Mouse (Mus musculus) embryo, embryonic 11.5 days (tissue): Measurements from ENCODE around the gene Sppl2b.
"Not testable (repeated sequence)": the region's sequence is repeated elsewhere in the genome, so short reads cannot be mapped to it uniquely, and the experiment has no call there.

Experiments
- DNase-seq: peaks from one replicate; pipeline ENCODE4 v3.0.0-alpha.2; 2012; ENCODE audit warnings: low read depth, low spot score

Gene Sppl2b

DNA sequence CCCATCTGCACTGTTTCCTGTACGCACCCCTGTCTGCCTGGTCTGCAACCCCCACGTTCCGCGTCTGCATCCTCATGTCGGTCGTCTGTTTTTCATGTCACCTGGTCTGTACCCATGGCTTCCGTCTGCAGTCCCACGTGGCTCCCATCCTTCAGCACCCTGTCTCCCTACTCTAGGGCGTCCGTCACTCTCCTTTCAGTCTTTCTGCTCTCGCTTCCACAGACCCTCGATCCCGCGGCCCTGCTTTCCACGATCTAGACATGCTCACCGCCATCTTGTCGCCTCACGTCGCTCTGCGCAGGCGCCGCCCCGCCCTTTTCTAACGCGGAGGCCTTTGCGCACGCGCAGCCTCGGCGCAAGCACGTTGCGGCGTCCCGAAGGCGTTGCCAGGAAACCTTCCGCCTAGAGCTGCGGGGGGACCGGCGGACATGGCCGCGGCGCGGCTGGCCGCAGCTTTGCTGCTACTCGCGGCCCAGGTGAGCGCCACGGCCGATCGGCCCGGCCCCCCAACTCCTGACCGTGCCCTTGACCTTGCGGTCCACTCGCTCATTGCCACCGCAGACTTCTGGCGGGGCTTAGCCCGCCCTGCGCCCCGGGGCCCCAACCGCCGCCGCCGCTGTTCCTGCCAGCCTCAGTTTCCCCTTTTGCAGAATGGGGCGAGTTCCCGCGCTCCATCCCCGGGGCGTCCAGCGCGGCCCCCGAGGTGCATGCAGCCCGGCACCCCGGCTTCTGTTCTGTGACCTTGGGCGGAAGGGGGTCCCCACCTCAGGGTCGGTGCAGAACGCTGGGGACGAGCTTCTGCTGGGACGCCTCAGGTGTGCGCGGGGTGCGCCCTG is at the start of gene Sppl2b, which contains the start of gene Lsm7:
Gene Sppl2b, plus strand, starts transcription at position 363 of the 836 bp plus-strand sequence.
Gene Lsm7, minus strand, starts transcription at position 297 of the 836 bp plus-strand sequence.
- DNase-seq = peak; percentile 97

DNA sequence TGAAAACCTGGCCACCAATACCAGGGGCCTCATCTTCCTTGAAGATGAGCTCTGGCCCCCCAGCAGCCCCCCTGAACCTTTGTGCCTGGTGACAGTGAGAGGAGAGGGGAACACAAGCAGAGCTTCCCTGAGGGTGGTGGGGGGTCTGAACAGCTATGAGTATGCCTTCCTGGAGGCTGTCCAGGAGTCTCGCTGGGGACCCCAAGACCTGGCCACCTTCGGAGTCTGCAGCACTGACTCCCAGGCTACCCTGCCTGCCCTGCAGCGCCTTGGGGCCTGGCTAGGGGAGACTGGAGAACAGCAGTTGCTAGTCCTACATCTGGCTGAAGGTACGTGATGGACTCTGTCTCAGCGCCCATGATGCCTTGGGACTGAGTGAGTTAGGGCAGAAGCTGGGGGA is 49.8 kb upstream of the Sppl2b start:
- DNase-seq = no peak

DNA sequence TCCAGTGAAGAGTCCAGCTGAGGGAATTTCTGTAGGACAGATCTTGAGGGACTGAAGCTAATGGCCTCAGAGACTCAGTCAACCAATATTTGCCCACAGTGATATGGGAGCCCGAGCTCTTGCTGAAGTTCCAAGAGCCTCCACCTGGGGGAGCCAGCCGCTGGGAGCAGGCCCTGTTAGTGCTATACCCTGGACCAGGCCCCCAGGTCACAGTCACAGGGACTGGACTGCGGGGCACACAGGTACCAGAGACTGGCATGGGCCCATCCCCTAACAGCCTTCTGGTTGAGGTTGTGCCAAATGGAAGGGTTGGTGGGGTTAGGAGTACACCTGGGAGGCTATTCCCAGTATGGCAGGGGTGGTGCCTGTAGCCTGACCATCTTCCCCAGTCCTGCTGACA is 49.1 kb upstream of the Sppl2b start:
- DNase-seq = peak; percentile 46

DNA sequence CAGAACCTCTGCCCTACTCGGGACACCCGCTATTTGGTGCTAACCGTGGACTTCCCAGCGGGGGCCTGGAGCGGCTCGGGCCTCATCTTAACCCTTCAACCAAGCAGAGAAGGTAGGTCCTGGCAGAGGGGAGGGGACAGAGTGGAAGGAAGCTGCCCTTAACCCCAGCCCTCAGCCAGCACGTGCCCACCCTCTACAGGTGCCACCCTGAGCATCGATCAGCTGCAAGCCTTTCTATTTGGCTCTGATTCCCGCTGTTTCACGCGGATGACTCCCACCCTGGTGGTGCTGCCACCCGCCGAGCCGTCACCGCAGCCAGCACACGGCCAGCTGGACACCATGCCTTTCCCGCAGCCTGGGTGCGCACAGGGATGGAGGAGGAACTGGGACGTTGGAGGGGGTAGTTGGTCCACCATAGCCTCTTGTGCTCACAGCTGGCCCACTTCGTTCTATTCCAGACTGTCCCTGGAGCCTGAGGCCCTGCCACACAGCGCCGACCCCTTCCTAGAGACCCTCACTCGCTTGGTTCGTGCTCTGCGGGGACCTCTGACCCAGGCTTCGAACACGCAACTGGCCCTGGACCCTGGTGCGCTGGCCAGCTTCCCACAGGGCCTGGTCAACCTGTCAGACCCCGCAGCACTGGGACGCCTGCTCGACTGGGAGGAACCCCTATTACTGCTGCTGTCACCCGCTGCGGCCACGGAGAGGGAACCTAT is 48.6 kb upstream of the Sppl2b start:
- no peak for DNase-seq

DNA sequence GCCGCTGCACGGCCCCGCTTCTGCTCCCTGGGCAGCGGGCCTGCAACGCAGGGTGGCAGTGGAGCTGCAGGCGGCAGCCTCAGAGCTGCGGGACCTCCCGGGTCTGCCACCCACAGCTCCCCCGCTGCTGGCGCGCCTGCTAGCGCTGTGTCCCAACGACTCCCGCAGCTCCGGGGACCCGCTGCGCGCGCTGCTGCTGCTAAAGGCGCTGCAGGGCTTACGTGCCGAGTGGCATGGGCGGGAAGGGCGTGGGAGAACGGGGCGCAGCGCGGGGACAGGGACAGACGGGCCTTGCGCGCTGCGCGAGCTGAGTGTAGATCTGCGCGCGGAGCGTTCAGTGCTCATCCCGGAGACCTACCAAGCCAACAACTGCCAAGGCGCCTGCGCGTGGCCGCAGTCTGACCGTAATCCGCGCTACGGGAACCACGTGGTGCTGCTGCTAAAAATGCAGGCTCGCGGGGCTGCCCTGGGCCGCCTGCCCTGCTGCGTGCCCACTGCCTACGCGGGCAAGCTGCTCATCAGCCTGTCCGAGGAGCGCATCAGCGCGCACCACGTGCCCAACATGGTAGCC is 47.9 kb upstream of the Sppl2b start:
- peak; percentile 55 for DNase-seq

DNA sequence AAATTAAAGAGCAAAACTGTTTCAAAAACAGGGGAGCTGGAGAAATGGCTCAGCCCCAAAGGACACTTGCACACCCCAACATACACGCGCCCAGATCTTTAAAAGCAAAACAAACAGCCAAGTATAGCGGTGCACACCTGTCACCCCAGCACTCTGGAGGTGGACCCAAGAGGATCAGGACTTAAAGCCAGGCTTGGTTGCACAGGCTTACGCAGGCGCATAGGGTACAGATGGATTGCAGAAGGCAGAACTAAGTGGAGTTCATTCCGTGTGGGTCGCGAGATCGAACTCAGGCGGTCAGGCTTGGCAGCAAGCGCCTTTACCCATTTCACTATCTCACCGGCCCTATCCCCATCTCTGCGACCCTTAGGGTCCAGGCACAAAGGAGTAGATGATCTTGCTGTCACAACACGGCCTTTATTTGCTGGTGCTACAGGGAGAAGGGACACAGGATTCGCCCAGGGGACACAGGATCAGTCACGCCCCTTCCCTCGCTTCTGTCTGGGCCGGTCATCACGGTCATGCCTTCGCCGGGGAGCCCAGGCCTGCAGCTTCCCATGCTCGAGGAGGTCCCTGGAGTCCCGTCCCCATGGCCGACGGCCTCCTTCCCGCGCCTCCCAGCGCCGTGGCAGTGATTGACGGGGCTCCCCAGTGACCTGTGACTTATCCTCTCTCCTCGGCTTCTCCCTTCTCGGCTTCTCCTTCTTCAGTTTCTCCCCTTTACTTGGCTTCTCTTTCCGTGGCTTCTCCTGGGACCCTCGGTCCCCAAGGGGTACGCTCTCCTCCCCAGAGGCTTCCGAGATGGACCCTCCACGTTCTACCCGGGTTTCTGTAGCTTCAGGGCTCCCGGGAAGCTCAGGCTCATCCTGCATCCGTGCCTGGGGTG is 46.7 kb upstream of the Sppl2b start:
- no peak for DNase-seq

DNA sequence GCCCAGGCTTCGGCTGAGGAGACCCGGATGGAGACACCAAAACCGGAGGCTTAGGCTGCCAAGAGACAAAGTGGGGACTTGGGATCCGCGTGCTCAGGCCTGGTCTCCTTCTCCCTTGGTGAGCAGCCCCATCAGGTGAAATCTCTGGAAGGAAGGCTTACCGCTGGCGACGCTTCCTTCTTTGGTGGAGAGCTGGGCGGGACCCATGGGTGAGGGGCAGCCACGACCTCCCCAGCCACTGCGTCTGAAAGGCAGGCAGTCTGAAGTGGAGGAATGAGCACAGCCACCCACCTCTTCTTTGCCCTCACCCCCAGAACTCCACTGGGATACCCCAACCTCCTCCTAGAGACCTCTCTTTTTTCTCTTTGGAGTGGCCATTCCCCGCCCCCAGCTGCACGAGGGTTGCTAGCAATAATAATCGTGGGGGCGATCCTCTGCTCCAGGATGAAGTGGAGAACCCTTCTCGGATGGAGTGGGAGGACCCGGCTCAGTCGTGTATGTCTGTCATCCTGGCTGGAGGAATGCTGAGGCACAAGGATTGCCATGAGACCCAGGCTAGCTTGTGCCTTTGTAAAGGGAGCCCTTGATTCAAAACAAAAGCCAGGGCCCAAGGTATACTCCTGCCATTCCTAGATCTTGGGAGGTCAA is 46.0 kb upstream of the Sppl2b start:
- DNase-seq = no peak

DNA sequence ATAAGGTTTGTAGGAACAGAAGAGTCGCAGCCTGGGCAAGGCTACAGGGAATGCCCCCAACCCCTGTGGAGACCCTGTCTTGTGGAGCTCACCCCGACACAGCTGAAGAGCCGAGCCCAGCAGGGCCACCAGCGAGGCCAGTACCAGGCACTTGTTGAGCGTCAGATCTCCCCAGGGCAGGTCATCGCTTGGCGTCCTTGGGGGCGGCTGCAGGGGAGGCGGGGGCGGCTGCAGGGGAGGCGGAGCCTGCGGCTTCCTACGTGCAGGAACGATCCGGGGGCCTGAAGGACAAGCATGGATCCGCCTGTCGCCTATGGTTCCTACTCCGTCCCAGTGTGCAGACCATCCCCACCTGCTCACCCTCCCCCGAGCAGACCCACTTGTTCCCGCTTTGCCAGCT is 45.0 kb upstream of the Sppl2b start:
- DNase-seq = no peak

DNA sequence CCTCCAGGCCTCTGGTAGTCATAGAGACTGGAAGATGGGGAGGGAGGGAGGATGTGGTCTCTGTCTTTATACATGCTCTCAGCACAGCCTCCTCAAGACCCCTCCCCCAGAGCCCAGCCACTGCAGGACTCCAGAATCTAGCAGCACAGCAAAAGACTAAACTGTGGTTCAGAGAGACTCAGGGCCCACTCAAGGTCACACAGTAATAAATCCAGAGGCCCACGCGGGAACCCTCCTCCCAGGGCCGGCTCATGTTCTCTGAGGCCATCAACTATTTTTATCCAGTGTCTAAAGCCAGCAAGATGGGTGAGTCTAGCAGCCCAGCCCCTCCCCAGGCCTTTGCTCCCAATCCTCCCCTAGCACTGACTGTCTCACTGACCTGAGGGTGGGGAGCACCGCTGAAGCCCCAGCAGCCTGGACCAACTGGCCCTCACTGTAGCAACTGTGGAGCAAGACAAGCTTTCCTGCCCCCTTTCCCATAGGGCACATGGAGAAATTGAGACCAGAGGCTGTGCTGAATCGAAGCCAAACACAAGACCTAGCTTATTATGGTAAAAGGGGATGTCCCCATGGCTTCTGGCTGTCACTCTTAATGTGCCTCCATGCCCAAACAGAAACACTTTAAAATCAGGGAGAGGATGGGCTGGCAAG is 42.6 kb upstream of the Sppl2b start:
- DNase-seq = no peak

DNA sequence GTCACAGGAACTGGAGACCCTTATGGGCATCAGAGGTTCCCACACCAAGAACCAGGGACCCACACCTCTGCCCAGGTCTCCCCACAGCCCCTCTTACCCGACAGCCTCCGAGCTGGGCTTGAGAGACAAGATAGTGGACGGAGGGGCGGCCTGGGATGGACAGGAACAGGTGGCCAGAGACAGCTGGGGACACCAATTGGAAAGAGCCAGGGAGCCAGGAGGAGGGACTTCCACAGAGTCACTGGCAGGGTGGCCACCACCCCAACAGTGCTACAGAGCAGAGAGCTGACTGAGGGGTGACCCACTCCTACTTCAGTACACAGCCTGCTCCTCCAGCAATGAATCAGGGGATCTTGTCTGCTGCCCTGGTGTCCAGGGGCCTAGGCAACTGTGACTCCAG is 41.7 kb upstream of the Sppl2b start, which contains the start of gene Jsrp1:
Gene Jsrp1, minus strand, starts transcription at position 133 of the 400 bp plus-strand sequence.
- DNase-seq = no peak

DNA sequence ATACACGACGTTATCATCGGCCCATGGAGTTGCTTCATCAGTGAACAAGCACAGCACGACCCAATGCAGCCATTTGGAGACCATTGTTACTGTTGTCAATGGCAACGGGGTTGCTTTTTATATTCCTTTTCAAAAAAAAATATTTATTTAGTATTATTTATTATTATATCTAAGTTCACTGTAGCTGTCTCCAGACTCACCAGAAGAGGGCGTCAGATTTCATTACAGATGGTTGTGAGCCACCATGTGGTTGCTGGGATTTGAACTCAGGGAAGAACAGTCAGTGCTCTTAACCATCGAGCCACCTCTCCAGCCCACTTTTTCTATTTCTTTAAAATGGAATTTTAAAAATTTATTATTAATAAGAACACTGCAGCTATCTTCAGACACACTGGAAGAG is 40.3 kb upstream of the Sppl2b start:
- DNase-seq = no peak

DNA sequence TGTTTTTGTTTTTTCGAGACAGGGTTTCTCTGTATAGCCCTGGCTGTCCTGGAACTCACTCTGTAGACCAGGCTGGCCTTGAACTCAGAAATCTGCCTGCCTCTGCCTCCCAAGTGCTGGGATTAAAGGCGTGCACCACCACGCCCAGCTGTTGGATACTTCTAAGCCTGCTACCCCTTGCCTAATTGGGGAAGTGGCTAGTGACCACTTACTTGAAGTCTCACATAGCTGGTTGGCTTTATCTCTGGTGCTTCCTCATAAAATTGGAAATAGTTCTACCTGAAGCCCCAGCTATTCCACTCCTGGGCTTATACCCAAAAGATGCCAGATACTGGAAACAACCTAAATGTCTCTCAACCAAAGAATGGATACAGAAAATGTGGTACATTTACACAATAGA is 38.8 kb upstream of the Sppl2b start:
- not testable (repeated sequence) for DNase-seq

DNA sequence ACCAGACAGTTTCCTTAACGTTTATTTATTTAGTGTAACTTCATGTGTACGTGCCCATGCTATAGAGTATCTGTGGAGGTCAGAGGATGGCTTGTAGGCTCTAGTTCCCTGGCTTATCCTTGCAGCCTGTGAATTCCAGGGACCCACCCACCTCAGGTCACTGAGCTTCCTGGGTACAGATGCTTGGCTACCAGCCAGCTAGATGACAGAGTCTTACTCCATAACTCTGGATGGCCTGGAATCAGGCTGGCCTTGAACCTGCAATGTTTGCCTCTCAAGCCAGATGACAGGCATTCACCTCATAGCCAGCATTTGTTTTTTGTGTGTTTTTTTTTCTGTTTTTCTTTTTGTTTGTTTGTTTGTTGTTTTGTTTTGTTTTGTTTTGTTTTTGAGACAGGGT is 37.9 kb upstream of the Sppl2b start:
- no peak for DNase-seq

DNA sequence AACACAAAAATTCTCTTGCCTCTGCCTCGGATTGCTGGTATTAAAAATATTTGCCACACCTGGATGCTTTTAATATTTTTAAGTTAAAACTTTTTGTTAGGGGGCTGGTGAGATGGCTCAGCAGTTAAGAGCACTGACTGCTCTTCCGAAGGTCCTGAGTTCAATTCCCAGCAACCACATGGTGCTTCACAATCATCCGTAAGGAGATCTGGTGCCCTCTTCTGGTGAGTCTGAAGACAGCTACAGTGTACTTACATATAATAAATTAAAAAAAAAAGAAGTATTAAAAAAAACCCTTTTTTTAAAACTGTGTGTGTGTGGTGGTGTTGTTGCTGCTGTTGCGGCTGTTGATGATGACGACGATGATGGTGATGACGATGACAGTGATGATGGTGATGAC is 37.1 kb upstream of the Sppl2b start:
- not testable (repeated sequence) for DNase-seq

DNA sequence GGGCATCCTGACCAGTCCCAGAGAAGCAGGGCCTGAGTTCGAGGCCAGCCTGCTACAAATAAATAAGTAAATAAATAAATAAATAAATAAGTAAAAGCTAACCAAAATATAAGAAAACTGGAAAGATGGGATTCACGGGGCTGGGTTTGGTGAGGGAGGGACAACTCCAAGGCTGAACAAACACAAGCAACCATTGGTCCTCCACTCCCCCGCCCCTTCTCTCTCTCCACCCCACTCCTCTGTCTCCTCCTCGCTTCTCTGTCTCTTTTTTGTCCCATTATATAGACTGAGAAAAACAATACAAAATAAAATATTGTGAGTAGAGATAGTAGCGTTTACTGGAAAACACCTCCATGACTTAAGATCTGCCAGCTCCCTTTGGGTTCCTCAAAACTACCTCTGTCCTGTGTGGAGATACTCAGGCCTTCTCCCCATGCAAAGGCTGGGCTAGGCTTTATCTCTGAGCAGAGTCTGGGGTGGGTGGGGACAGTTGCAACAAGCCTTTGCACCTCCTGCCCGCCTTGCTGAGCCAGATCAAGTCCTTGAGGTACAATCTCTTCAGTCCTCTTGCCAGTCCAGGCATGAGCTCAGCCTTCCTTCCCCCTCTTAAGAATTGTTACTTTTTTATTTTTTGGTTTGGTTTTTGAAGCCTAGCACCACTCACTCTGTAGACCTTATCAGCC is 36.3 kb upstream of the Sppl2b start:
- DNase-seq = no peak

DNA sequence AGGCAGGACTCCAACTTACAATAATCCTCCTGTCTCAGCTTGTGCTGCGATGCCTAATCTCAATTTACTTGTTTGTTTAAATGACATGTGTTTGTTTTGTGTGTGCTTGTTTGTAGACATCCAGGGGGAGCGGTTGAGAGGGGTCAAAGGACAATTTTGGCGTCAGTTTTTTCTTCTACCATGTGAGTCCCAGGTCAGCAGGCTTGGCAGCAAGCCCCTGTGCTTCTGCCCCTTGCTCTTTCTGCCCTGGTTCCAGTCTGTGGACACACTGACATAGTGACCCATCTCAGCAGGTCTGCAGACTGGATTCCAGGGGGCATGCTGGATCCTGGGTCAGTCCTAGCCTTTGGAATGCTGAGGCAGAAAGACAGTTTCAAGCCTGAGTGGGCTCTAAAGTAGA is 35.7 kb upstream of the Sppl2b start:
- DNase-seq = no peak

DNA sequence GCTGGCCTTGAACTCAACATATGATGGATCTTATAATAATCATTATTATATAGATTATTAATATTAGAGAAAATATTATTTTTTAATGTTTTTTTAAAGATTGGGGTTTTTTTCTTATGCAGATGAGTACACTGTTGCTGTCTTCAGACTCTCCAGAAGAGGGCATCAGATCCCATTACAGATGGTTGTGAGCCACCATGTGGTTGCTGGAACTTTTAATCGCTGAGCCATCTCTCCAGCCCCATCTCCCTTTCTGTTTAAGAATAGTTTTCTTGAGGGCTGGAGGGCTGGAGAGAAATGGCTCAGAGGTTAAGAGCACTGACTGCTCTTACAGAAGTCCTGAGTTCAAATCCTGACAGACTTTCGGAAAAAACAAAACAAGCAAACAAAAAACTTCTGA is 33.1 kb upstream of the Sppl2b start:
- no peak for DNase-seq

DNA sequence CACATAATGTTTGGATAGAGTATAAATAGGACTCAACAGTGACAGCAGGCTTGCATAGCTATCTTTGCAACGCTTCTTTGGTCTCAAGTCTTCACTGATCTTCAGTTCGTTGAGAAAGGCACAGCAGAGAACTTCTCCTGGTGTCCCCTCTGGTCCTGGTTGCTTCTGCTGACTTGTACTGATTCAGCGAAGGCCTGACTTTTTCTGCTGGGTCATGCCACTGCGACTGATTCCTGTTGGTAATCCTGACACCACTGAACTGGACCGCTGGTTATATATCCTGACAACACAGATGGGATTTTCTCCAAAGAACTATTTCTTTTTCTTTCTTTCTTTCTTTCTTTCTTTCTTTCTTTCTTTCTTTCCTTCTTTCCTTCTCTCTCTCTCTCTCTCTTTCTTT is 32.5 kb upstream of the Sppl2b start:
- DNase-seq = no peak

DNA sequence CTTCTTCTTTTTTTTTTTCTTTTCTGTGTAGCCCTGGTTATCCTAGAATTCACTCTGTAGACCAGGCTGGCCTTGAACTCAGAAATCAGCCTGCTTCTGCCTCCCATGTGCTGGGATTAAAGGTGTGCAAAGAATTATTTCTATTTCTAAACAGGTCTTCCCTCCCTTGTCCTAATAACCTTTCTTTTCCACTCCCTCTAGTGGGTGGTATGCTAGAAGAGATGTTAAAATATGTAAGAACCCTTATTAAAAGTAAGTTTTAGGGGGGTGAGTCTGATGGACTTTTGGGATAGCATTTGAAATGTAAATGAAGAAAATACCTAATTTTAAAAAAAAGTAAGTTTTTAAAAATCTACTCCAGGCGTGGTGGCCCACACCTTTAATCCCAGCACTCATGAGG is 31.8 kb upstream of the Sppl2b start:
- no peak for DNase-seq
